Mouse (Mus musculus) embryonic fibroblast, embryonic 13.5 days (primary cell): Measurements from ENCODE around the gene Gmds.

Source experiments
- CTCF ChIP-seq: IDR thresholded peaks from 2 replicates; pipeline ENCODE4 v1.5.1; 2011; ENCODE audit warnings: mild to moderate bottlenecking, control low read depth, low read length, moderate library complexity, borderline replicate concordance; ENCODE audit not compliant: insufficient read depth
- POLR2A ChIP-seq: IDR thresholded peaks from 2 replicates; pipeline ENCODE4 v1.6.1; 2011; ENCODE audit warnings: low read depth, mild to moderate bottlenecking, control low read depth, low read length, moderate library complexity

- TF ChIP-seq CTCF = no peak
- no peak for TF ChIP-seq POLR2A
Observed at GRCm38 (mm10) chr13:31782063-31782462, 556.5 kb downstream of the Gmds start.
